Mouse (Mus musculus) urinary bladder, postnatal 25 days (tissue): Measurements from ENCODE around the gene Zfp661.
A peak's percentile ranks its signal among the peaks of the same experiment; 100 is the strongest.
"Not testable (repeated sequence)": the region's sequence is repeated elsewhere in the genome, so short reads cannot be mapped to it uniquely, and the experiment has no call there.

Experiments
- DNase-seq: peaks from one replicate; pipeline ENCODE4 v3.0.0; 2022; ENCODE audit warnings: low spot score

Gene Zfp661

GRCm38 (mm10) chr2:127586694-127587513, at the start of gene Zfp661, which contains the start of gene Mrps5:
TSS of gene Zfp661 (minus strand) at chr2:127587094.
TSS of gene Mrps5 (plus strand) at chr2:127587222.
- DNase-seq, result peak; percentile 81

- no peak for DNase-seq
Observed at GRCm38 (mm10) chr2:127635581-127635980, 48.7 kb upstream of the Zfp661 start.

- DNase-seq, result no peak
Observed at GRCm38 (mm10) chr2:127632601-127633000, 45.7 kb upstream of the Zfp661 start.

GRCm38 (mm10) chr2:127627990-127628570, 41.2 kb upstream of the Zfp661 start:
- no peak for DNase-seq

- no peak for DNase-seq
Observed at GRCm38 (mm10) chr2:127627354-127627753, 40.5 kb upstream of the Zfp661 start.

- no peak for DNase-seq
Observed at GRCm38 (mm10) chr2:127625659-127626058, 38.8 kb upstream of the Zfp661 start.

GRCm38 (mm10) chr2:127624786-127625185, 37.9 kb upstream of the Zfp661 start:
- no peak for DNase-seq

GRCm38 (mm10) chr2:127622065-127622464, 35.2 kb upstream of the Zfp661 start:
- no peak for DNase-seq

- DNase-seq, result no peak
Observed at GRCm38 (mm10) chr2:127619311-127619710, 32.4 kb upstream of the Zfp661 start.

GRCm38 (mm10) chr2:127612288-127612687, 25.4 kb upstream of the Zfp661 start:
- DNase-seq, result no peak

- no peak for DNase-seq
Observed at GRCm38 (mm10) chr2:127611386-127611785, 24.5 kb upstream of the Zfp661 start.

- no peak for DNase-seq
Observed at GRCm38 (mm10) chr2:127608986-127609385, 22.1 kb upstream of the Zfp661 start.

- no peak for DNase-seq
Observed at GRCm38 (mm10) chr2:127608234-127608633, 21.3 kb upstream of the Zfp661 start.

GRCm38 (mm10) chr2:127605203-127605602, 18.3 kb upstream of the Zfp661 start:
- DNase-seq, result no peak

- not testable (repeated sequence) for DNase-seq
Observed at GRCm38 (mm10) chr2:127603383-127603782, 16.5 kb upstream of the Zfp661 start.

GRCm38 (mm10) chr2:127590840-127591239, 3.9 kb upstream of the Zfp661 start:
- no peak for DNase-seq

GRCm38 (mm10) chr2:127590204-127590603, 3.3 kb upstream of the Zfp661 start:
- no peak for DNase-seq

- DNase-seq, result no peak
Observed at GRCm38 (mm10) chr2:127588897-127589296, 2.0 kb upstream of the Zfp661 start.

GRCm38 (mm10) chr2:127587514-127587844, 585 bp upstream of the Zfp661 start:
- no peak for DNase-seq

- DNase-seq, result peak; percentile 88
Observed at GRCm38 (mm10) chr2:127584436-127584858, 2.4 kb downstream of the Zfp661 start.

GRCm38 (mm10) chr2:127573322-127573721, 13.6 kb downstream of the Zfp661 start:
- no peak for DNase-seq

- peak; percentile 70 for DNase-seq
Observed at GRCm38 (mm10) chr2:127559070-127559966, 27.6 kb downstream of the Zfp661 start.
